Mouse (Mus musculus) liver, embryonic 16.5 days (tissue): ENCODE results near the gene Camta2. TPM values are rescaled to one million over a fixed set of nuclear protein-coding genes. Genes with fewer than 3 reads are reported as not detected.

Source experiments
- ATAC-seq: fragments of 200-750 bp; cut with Nextera tagmentation; 2 replicates; pipeline ENCODE4 v1.8.0; 2017; ENCODE audit warnings: low read depth, mild to moderate bottlenecking, moderate number of reproducible peaks, moderate library complexity
- H3K27ac ChIP-seq: fragments of 300-500 bp; sonication (generic); 2 replicates; pipeline ENCODE4 v1.5.1; 2014; ENCODE audit warnings: mild to moderate bottlenecking, low read length
- H3K27me3 ChIP-seq: fragments of 300-500 bp; sonication (generic); 2 replicates; pipeline ENCODE4 v1.6.1; 2014; ENCODE audit warnings: low read depth, low read length, mixed read lengths; ENCODE audit not compliant: control insufficient read depth, insufficient read depth
- H3K36me3 ChIP-seq: fragments of 300-500 bp; sonication (generic); 2 replicates; pipeline ENCODE4 v1.6.1; 2014; ENCODE audit warnings: mild to moderate bottlenecking; ENCODE audit not compliant: control insufficient read depth, insufficient read depth
- H3K4me1 ChIP-seq: fragments of 300-500 bp; sonication (generic); 2 replicates; pipeline ENCODE4 v1.6.1; 2014; ENCODE audit warnings: low read depth, low read length, mixed read lengths; ENCODE audit not compliant: control insufficient read depth
- H3K4me2 ChIP-seq: fragments of 300-500 bp; sonication (generic); 2 replicates; pipeline ENCODE4 v1.6.1; 2014; ENCODE audit warnings: low read depth, low read length, mixed read lengths
- H3K4me3 ChIP-seq: fragments of 300-500 bp; sonication (generic); 2 replicates; pipeline ENCODE4 v1.5.1; 2014; ENCODE audit warnings: low read depth, mild to moderate bottlenecking, low read length
- H3K9ac ChIP-seq: fragments of 300-500 bp; sonication (generic); 2 replicates; pipeline ENCODE4 v1.6.1; 2014; ENCODE audit warnings: low read depth, low read length
- H3K9me3 ChIP-seq: fragments of 300-500 bp; sonication (generic); replicated peaks from 2 replicates; pipeline ENCODE4 v1.6.1; 2016; ENCODE audit warnings: low read length; ENCODE audit not compliant: control insufficient read depth
- WGBS: fragments of 180-500 bp; shearing (Covaris S2); extraction: QIAGEN DNeasy Blood & Tissue Kit; methylation state at CpG from one replicate; pipeline ENCODE4 v1.1.7; 2014; ENCODE audit not compliant: insufficient replicate concordance; 5-methylcytosine and 5-hydroxymethylcytosine counted together
- polyA plus RNA-seq: library from polyadenylated mRNA; unstranded; fragments of >200 nt; fragmentation: Nextera tagmentation; extraction: Ambion mirVana; gene quantifications from 2 replicates; pipeline ENCODE4 v1.2.1, GENCODE M21; 2015

Gene Camta2
- polyA plus RNA-seq, 1 experiment from 2014 or later = 4.3 TPM

DNA sequence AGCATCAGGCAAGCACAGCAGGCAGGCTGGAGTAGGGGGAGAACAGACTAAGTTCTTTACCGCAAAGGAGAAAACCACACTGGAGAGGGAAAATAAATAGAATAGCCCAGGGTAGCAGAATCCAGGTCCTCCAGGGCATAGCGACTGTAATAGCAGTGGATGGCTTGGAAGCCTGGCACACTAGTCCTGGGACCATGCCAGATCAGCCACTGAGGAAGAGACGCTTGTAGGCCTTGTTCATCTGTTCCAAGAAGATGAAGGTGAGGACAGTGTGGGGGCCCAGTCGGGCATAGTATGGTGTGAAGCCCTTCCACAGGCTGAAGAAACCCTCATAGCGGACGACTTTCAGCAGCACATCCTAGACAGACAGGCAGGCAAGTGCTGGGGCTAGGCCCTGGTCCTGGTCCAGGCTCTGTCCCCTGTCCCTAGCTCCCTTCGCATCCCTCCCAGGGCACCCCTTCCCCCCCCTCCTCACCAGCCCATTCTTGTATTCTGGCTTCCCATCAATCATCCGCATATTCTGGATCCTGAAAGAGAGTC, 43.3 kb downstream of the Camta2 start:
- Histone ChIP-seq H3K36me3 (peaks cover 21% of the 10 kb centered on the region), H3K27ac (no peak overlapping the region), H3K4me2 (no peak overlapping the region), H3K9me3 (no peaks in the 10 kb centered on the region), H3K27me3 (no peaks in the 10 kb centered on the region), H3K4me1 (peaks cover 36% of the 10 kb centered on the region), H3K9ac (no peak overlapping the region), H3K4me3 (no peak overlapping the region)
- ATAC-seq = no peak
- WGBS = 85% methylated on average over 8 of the region's 8 CpGs

DNA sequence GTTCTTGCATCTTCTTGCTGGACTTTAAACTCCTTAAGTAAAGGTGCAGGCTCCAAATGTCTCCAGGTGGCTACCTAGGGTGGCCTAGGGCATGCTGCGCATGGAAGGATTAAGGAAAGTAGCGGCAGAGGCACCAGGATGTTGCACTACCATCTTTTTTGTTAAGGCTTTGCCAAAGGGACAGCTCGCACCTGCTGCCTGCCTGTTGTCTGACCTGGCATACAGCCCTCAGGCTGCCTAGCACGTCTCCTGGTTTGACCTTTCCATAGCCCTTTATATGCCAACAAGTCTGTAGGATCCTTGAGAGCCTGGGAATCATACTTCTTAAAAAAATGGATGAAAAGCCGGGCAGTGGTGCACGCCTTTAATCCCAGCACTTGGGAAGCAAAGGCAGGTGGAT, 44.9 kb downstream of the Camta2 start:
- H3K36me3 ChIP-seq = peaks cover 13% of the 10 kb centered on the region
- no peak overlapping the region for H3K9ac ChIP-seq
- 81% methylated on average over 6 of the region's 6 CpGs for WGBS
- H3K27me3 ChIP-seq = no peaks in the 10 kb centered on the region
- peaks cover 36% of the 10 kb centered on the region for H3K4me1 ChIP-seq
- no peaks in the 10 kb centered on the region for H3K9me3 ChIP-seq
- no peak overlapping the region for H3K27ac ChIP-seq
- no peak overlapping the region for H3K4me3 ChIP-seq
- no peak for ATAC-seq
- no peak overlapping the region for H3K4me2 ChIP-seq

DNA sequence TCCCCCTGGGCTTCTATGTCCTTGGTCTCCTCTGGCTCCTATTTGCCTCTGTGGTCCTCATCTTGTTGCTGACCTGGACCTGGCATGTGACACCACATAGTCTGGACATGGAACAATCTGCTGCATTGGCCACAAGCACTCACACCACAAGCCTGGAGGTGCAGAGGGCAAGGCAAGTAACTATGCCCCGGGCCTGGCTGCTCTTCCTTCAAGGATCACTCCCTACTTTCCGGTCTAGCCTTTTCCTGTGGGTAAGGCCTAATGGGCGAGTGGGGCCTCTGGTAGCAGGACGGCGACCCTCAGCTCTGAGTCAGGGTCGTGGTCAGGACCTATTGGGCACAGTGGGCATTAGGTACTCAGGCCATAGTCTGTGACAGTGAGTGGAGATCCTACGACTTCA, 46.7 kb downstream of the Camta2 start:
- Histone ChIP-seq H3K36me3 (peaks cover 13% of the 10 kb centered on the region), H3K9ac (no peak overlapping the region), H3K27ac (no peak overlapping the region), H3K4me3 (no peak overlapping the region), H3K9me3 (no peaks in the 10 kb centered on the region), H3K4me2 (no peak overlapping the region), H3K27me3 (no peaks in the 10 kb centered on the region), H3K4me1 (peaks cover 39% of the 10 kb centered on the region)
- no peak for ATAC-seq
- WGBS = 54% methylated on average over 7 of the region's 7 CpGs

DNA sequence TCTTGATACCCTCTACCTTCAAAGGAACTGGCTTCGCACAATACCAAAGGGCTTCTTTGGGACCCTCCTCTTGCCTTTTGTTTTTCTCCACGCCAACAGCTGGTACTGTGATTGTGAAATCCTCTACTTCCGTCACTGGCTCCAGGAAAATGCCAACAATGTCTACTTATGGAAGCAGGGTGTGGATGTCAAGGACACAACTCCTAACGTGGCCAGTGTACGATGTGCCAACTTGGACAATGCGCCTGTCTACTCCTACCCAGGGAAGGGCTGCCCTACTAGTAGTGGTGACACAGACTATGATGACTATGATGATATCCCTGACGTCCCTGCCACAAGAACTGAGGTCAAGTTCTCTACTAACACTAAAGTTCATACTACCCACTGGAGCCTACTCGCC, 47.9 kb downstream of the Camta2 start:
- Histone ChIP-seq H3K9me3 (no peaks in the 10 kb centered on the region), H3K36me3 (peaks cover 11% of the 10 kb centered on the region), H3K27me3 (no peaks in the 10 kb centered on the region), H3K9ac (no peak overlapping the region), H3K4me3 (no peak overlapping the region), H3K4me1 (peaks cover 26% of the 10 kb centered on the region), H3K4me2 (0 out of 2 replicates have a peak overlapping the region, but pooled peaks have one; percentile 56), H3K27ac (no peak overlapping the region)
- 70% methylated on average over 8 of the region's 8 CpGs for WGBS
- ATAC-seq = no peak

DNA sequence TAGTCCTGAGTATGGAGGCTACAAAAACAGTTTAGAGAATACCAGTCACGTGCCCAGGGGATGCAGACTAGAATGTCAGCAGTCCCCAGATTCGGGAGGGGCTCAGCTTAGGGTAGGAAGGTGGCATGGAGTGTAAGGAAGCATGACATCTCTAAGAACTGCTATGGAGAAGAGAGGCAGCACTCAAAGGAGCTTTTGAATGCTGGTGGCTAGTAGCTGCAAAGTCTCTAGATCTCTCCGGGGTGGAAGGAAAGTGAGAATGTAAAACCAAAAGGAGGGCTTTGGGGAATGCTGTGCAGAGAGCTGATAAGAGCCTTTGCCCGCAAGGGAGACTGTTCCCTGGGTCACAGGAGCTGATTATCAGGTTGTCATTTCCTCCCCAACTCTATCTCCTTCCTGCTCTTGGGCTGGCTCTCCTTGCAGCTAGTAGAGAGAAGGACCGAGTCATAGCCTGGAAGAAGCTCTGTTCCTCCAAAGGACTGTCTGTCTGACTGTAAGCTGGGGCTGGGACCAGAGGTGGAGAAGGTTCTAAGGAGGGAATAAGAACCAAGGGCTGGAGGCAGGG, 49.1 kb downstream of the Camta2 start, which contains the start of gene Gp1ba:
TSS of gene Gp1ba (plus strand) at position 409 of the 565 bp plus-strand sequence.
- Histone ChIP-seq H3K27ac (peak within 1 kb of the TSS; percentile 84), H3K4me1 (peaks cover 26% of the 10 kb centered on the region), H3K9me3 (no peaks in the 10 kb centered on the region), H3K9ac (peak within 1 kb of the TSS; percentile 52), H3K27me3 (no peaks in the 10 kb centered on the region), H3K4me2 (peak within 1 kb of the TSS; percentile 56), H3K36me3 (no peaks in the 10 kb centered on the region; the same call in 1 of the 2 replicates), H3K4me3 (peak within 1 kb of the TSS; percentile 27)
- peak; percentile 88 for ATAC-seq
- WGBS = 7% methylated on average over 5 of the region's 5 CpGs

DNA sequence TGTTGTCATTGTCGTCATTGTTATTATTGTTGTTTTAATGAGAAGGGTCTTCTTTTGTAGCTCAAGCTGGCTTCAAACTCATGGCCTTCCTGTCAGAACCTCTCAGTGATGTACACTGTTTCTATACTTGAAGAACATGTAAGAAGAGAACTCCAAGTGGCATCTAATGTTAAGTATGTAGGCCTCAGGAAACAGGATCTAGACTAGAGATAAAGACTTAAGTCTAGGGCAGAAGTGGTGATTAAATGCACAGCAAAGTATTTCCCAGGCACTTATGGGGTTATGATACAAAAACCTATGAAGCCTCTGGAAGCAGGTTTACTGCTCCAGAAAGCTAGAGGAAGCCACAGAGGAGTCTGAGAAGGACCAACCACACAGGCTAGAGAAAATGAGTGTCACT, 49.6 kb downstream of the Camta2 start:
- Histone ChIP-seq H3K27ac (peak overlapping the region; percentile 84), H3K27me3 (no peaks in the 10 kb centered on the region), H3K4me2 (peak overlapping the region; percentile 56), H3K4me3 (peak overlapping the region; percentile 27), H3K36me3 (no peaks in the 10 kb centered on the region), H3K9me3 (no peaks in the 10 kb centered on the region), H3K4me1 (peaks cover 26% of the 10 kb centered on the region), H3K9ac (peak overlapping the region; percentile 52; the same call in 1 of the 2 replicates)
- no peak for ATAC-seq
- WGBS = 45% methylated on average over 1 of the region's 1 CpGs

DNA sequence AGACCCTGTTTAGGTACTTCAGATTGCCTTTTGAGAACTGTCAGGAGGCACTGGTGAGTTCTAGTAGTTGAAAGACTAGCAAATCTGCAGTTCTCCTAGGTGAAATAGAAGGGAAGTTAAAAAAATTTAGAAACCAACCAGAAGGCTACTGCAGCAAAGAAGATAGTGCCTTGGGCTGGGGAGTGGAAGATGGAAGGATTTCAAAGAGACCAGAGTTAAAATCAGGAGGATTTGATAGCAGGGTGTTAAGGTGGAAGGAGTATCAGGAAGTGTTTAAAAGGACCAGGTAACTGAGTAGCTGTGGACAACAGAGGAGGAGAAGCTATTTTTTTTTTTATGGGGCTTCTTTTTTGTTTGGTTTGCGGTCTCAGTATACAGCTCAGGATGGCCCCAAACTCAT, 50.1 kb downstream of the Camta2 start:
- 81% methylated on average over 1 of the region's 1 CpGs for WGBS
- H3K27ac ChIP-seq = peak overlapping the region; percentile 84; the same call in 1 of the 2 replicates
- H3K27me3 ChIP-seq = no peaks in the 10 kb centered on the region
- H3K9ac ChIP-seq = no peak overlapping the region
- H3K4me1 ChIP-seq = peaks cover 26% of the 10 kb centered on the region
- H3K9me3 ChIP-seq = no peaks in the 10 kb centered on the region
- no peak overlapping the region for H3K4me3 ChIP-seq
- no peak overlapping the region for H3K4me2 ChIP-seq
- ATAC-seq = no peak
- no peaks in the 10 kb centered on the region for H3K36me3 ChIP-seq

DNA sequence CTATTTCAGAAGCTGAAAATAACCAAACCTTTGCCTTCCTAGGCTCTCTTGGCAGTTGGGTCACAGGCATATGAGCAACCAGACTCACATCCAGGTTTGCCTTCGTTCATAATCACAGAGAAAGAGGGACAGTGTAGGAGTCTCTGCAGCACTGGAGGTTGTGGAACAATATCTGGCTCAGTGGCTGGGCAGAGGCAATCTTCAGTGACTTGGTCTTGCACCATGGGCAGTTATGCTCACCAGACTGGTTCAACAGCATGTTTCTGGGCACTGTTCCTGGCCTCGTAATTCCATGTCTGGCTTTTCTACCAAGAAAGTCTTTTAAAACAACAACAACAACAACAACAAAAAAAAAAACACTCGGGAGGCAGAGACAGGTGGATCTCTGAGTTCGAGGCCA, 52.3 kb downstream of the Camta2 start:
- 74% methylated on average over 4 of the region's 4 CpGs for WGBS
- H3K4me3 ChIP-seq = no peak overlapping the region
- no peak overlapping the region for H3K27ac ChIP-seq
- no peaks in the 10 kb centered on the region for H3K9me3 ChIP-seq
- H3K4me1 ChIP-seq = peaks cover 26% of the 10 kb centered on the region
- H3K4me2 ChIP-seq = no peak overlapping the region
- no peak for ATAC-seq
- no peak overlapping the region for H3K9ac ChIP-seq
- no peaks in the 10 kb centered on the region for H3K27me3 ChIP-seq
- no peaks in the 10 kb centered on the region for H3K36me3 ChIP-seq

DNA sequence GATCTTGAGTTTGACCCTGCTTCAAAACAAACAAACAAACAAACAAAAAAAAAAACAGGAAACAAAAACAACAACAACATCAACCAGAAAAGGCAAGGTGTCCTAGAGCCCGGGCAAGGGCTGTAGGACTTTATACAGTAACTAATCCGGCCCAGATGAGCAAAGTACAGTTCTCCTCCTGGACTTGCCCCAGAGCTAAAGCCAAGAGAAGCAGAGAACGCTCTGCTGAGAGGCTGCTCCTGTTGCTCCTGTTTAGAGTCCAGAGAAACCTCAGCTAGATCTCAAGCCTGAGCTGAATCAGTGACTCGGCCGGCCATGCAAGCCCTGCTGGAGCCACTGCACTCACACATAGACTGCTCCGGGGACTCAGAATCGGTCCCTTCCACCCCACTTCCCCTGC, 57.8 kb downstream of the Camta2 start:
- no peaks in the 10 kb centered on the region for H3K27me3 ChIP-seq
- H3K36me3 ChIP-seq = no peaks in the 10 kb centered on the region
- no peak overlapping the region for H3K4me2 ChIP-seq
- no peak overlapping the region for H3K4me3 ChIP-seq
- no peaks in the 10 kb centered on the region for H3K9me3 ChIP-seq
- no peaks in the 10 kb centered on the region for H3K4me1 ChIP-seq
- no peak for ATAC-seq
- WGBS = 25% methylated on average over 7 of the region's 7 CpGs
- H3K9ac ChIP-seq = no peak overlapping the region
- H3K27ac ChIP-seq = no peak overlapping the region
